Mouse (Mus musculus) CH12.LX (cell line): ENCODE measurements at regions not wholly inside any gene's neighbourhood (a gene's known extent, or its start where the extent isn't known, plus 50 kb on each side); places are given as distances from the start of the nearest gene placed in this dataset.

Source experiments
- CTCF ChIP-seq, 2 experiments: IDR thresholded peaks in 1 of 2; conservative IDR thresholded peaks in 1 of 2; 2 replicates each; pipeline ENCODE4 v1.5.1; 2011 to 2012; ENCODE audit warnings: low read depth in 2 of 2, low read length in 2 of 2, improper control_type of control experiment in 1 of 2, inconsistent platforms in 1 of 2, mild to moderate bottlenecking in 1 of 2, moderate library complexity in 1 of 2
- E2F4 ChIP-seq: IDR thresholded peaks from 2 replicates; pipeline ENCODE4 v1.6.1; 2011; ENCODE audit warnings: low read depth, low read length, improper control_type of control experiment; ENCODE audit not compliant: insufficient replicate concordance
- EP300 ChIP-seq: IDR thresholded peaks from 2 replicates; pipeline ENCODE4 v1.6.1; 2011; ENCODE audit warnings: low read length, improper control_type of control experiment
- HCFC1 ChIP-seq: IDR thresholded peaks from 2 replicates; pipeline ENCODE4 v1.6.1; 2012; ENCODE audit warnings: low read depth, mild to moderate bottlenecking, inconsistent platforms, low read length, improper control_type of control experiment
- IRF4 ChIP-seq: IDR thresholded peaks from 2 replicates; pipeline ENCODE4 v1.6.1; 2014; ENCODE audit warnings: low read depth, mild to moderate bottlenecking, inconsistent platforms, low read length, improper control_type of control experiment
- JUND ChIP-seq: conservative IDR thresholded peaks from 2 replicates; pipeline ENCODE4 v1.6.1; 2011; ENCODE audit warnings: low read depth, low read length, improper control_type of control experiment
- POLR2A ChIP-seq: IDR thresholded peaks from 2 replicates; pipeline ENCODE4 v1.6.1; 2011; ENCODE audit warnings: low read depth, mild to moderate bottlenecking, improper control_type of control experiment, low read length
- TBP ChIP-seq: conservative IDR thresholded peaks from 2 replicates; pipeline ENCODE4 v1.6.1; 2011; ENCODE audit warnings: low read depth, low read length, improper control_type of control experiment
- USF1 ChIP-seq: IDR thresholded peaks from 2 replicates; pipeline ENCODE4 v1.6.1; 2014; ENCODE audit warnings: low read depth, mild to moderate bottlenecking, inconsistent platforms, low read length, improper control_type of control experiment
- ZNF384 ChIP-seq: IDR thresholded peaks from 2 replicates; pipeline ENCODE4 v1.6.1; 2012; ENCODE audit warnings: low read depth, low read length, improper control_type of control experiment, inconsistent platforms

DNA sequence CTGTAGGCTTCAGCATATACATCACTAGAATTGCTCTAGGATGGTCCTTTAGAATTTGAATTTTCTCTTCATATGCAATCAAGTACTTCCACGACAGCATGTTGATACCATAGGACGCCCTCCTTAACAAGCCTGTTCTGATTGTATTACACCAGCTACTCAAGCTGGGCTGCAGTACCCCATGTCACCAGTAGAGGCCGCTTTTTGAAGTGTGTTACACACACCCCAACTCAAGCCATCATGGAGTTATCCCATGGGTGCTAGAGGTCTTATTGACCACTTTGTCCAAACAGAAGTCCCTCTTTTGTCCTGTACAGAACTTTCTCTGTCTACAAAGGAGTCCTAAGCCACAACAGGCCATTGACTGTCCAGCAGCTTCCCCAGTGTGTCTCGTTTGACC, 342.6 kb upstream of the Zmiz1 start:
- no peak for TF ChIP-seq JUND
- no peak for TF ChIP-seq POLR2A
- no peak for TF ChIP-seq EP300
- no peak for TF ChIP-seq ZNF384
- no peak for TF ChIP-seq TBP
- TF ChIP-seq CTCF (conservative IDR thresholded peaks at IDR 0.05 in 1 of 2, IDR thresholded peaks at IDR 0.05 in 1 of 2; ENCODE audit: low read depth in 2 of 2, low read length in 2 of 2) = peak; percentile 86 to 100
- TF ChIP-seq HCFC1 = no peak
- no peak for TF ChIP-seq E2F4
- no peak for TF ChIP-seq IRF4
- no peak for TF ChIP-seq USF1
